Mouse (Mus musculus) embryonic fibroblast, embryonic 13.5 days (primary cell): Measurements from ENCODE around the gene Cacna1c. TPM values are rescaled to one million over a fixed set of nuclear protein-coding genes. Genes with fewer than 3 reads are reported as not detected.

Source experiments
- H3K27ac ChIP-seq: 2 replicates; pipeline ENCODE4 v1.5.1; 2012; ENCODE audit warnings: low read length, control low read depth, inconsistent platforms; ENCODE audit not compliant: insufficient read depth
- H3K4me1 ChIP-seq: 2 replicates; pipeline ENCODE4 v1.6.1; 2011; ENCODE audit warnings: low read length; ENCODE audit not compliant: control insufficient read depth, insufficient read depth
- H3K4me3 ChIP-seq: 2 replicates; pipeline ENCODE4 v1.5.1; 2011; ENCODE audit warnings: mild to moderate bottlenecking, control low read depth, low read length; ENCODE audit not compliant: insufficient read depth
- CTCF ChIP-seq: IDR thresholded peaks from 2 replicates; pipeline ENCODE4 v1.5.1; 2011; ENCODE audit warnings: mild to moderate bottlenecking, control low read depth, low read length, moderate library complexity, borderline replicate concordance; ENCODE audit not compliant: insufficient read depth
- POLR2A ChIP-seq: IDR thresholded peaks from 2 replicates; pipeline ENCODE4 v1.6.1; 2011; ENCODE audit warnings: low read depth, mild to moderate bottlenecking, control low read depth, low read length, moderate library complexity
- polyA plus RNA-seq: library from polyadenylated mRNA; stranded (reverse); fragments of >200 nt; gene quantifications from 2 replicates; pipeline ENCODE4 v1.2.4, GENCODE M21; 2011; ENCODE audit warnings: low read depth; ENCODE audit not compliant: missing spikeins, insufficient read length

Gene Cacna1c
- polyA plus RNA-seq, 1 experiment = 40.7 TPM

GRCm38 (mm10) chr6:118984181-118984901 lies 211.9 kb downstream of the Cacna1c start:
- Histone ChIP-seq H3K4me3 (no peak overlapping the region), H3K27ac (peak overlapping the region; percentile 88), H3K4me1 (peaks cover 20% of the 10 kb centered on the region)
- no peak for TF ChIP-seq CTCF
- no peak for TF ChIP-seq POLR2A

- no peak overlapping the region for H3K4me3 ChIP-seq
- peak overlapping the region; percentile 88 for H3K27ac ChIP-seq
- H3K4me1 ChIP-seq = peaks cover 20% of the 10 kb centered on the region
- TF ChIP-seq CTCF (no peak), POLR2A (no peak)
These were observed 212.7 kb downstream of the Cacna1c start for GRCm38 (mm10) chr6:118983471-118984040.

GRCm38 (mm10) chr6:118980265-118980664 lies 216.0 kb downstream of the Cacna1c start:
- Histone ChIP-seq H3K27ac (no peak overlapping the region), H3K4me3 (no peak overlapping the region), H3K4me1 (peaks cover 20% of the 10 kb centered on the region)
- TF ChIP-seq POLR2A (no peak), CTCF (no peak)

GRCm38 (mm10) chr6:118977443-118978271 lies 218.6 kb downstream of the Cacna1c start:
- peaks cover 4% of the 10 kb centered on the region; the same call in 1 of the 2 replicates for H3K4me1 ChIP-seq
- TF ChIP-seq POLR2A = no peak
- TF ChIP-seq CTCF = no peak
- no peak overlapping the region for H3K4me3 ChIP-seq
- H3K27ac ChIP-seq = no peak overlapping the region

- H3K27ac ChIP-seq = no peak overlapping the region
- no peak overlapping the region for H3K4me3 ChIP-seq
- TF ChIP-seq POLR2A (no peak), CTCF (no peak)
- peaks cover 2% of the 10 kb centered on the region; the same call in 1 of the 2 replicates for H3K4me1 ChIP-seq
These were observed 219.6 kb downstream of the Cacna1c start for GRCm38 (mm10) chr6:118976617-118977016.

GRCm38 (mm10) chr6:118971844-118972531 lies 224.2 kb downstream of the Cacna1c start:
- H3K4me1 ChIP-seq = no peaks in the 10 kb centered on the region
- no peak for TF ChIP-seq POLR2A
- no peak for TF ChIP-seq CTCF
- no peak overlapping the region for H3K27ac ChIP-seq
- no peak overlapping the region for H3K4me3 ChIP-seq

- no peak overlapping the region for H3K4me3 ChIP-seq
- H3K27ac ChIP-seq = no peak overlapping the region
- TF ChIP-seq CTCF (no peak), POLR2A (no peak)
- H3K4me1 ChIP-seq = no peaks in the 10 kb centered on the region; the same call in 1 of the 2 replicates
These were observed 227.4 kb downstream of the Cacna1c start for GRCm38 (mm10) chr6:118968776-118969175.

GRCm38 (mm10) chr6:118966904-118967303 lies 229.3 kb downstream of the Cacna1c start:
- Histone ChIP-seq H3K4me1 (peaks cover 2% of the 10 kb centered on the region; the same call in 1 of the 2 replicates), H3K27ac (no peak overlapping the region), H3K4me3 (no peak overlapping the region)
- TF ChIP-seq POLR2A (no peak), CTCF (no peak)

- TF ChIP-seq CTCF (no peak), POLR2A (no peak)
- no peak overlapping the region for H3K4me3 ChIP-seq
- peaks cover 2% of the 10 kb centered on the region; the same call in 1 of the 2 replicates for H3K4me1 ChIP-seq
- no peak overlapping the region for H3K27ac ChIP-seq
These were observed 230.6 kb downstream of the Cacna1c start for GRCm38 (mm10) chr6:118965577-118965976.
